Mouse (Mus musculus): ENCODE results near the gene Dlx3.
A peak's percentile ranks its signal among the peaks of the same experiment; 100 is the strongest.

Gene Dlx3

GRCm38 (mm10) chr11:95119990-95120632, at the start of gene Dlx3:
Dlx3 (plus strand) TSS chr11:95120119.
- peak; percentile 78 for DNase-seq (ENCODE audit: low read depth, low spot score)

- no peak for DNase-seq (ENCODE audit: low read depth, low spot score)
These were observed 49.5 kb upstream of the Dlx3 start for GRCm38 (mm10) chr11:95070140-95071107.

GRCm38 (mm10) chr11:95071266-95071665, 48.7 kb upstream of the Dlx3 start:
- DNase-seq (ENCODE audit: low read depth, low spot score), result no peak

- no peak for DNase-seq (ENCODE audit: low read depth, low spot score)
These were observed 47.8 kb upstream of the Dlx3 start for GRCm38 (mm10) chr11:95072136-95072535.

- no peak for DNase-seq (ENCODE audit: low read depth, low spot score)
These were observed 47.1 kb upstream of the Dlx3 start for GRCm38 (mm10) chr11:95072804-95073203.

- no peak for DNase-seq (ENCODE audit: low read depth, low spot score)
These were observed 46.1 kb upstream of the Dlx3 start for GRCm38 (mm10) chr11:95073835-95074234.

- no peak for DNase-seq (ENCODE audit: low read depth, low spot score)
These were observed 45.2 kb upstream of the Dlx3 start for GRCm38 (mm10) chr11:95074694-95075093.

- no peak for DNase-seq (ENCODE audit: low read depth, low spot score)
These were observed 44.5 kb upstream of the Dlx3 start for GRCm38 (mm10) chr11:95075197-95076040.

- DNase-seq (ENCODE audit: low read depth, low spot score), result peak; percentile 74
These were observed 43.8 kb upstream of the Dlx3 start for GRCm38 (mm10) chr11:95076041-95076535.

- peak; percentile 94 for DNase-seq (ENCODE audit: low read depth, low spot score)
These were observed 43.3 kb upstream of the Dlx3 start, which contains the start of gene Itga3 for GRCm38 (mm10) chr11:95076536-95077111. Itga3 (minus strand) TSS chr11:95076801.

GRCm38 (mm10) chr11:95077956-95078355, 42.0 kb upstream of the Dlx3 start:
- DNase-seq (ENCODE audit: low read depth, low spot score), result no peak

GRCm38 (mm10) chr11:95079256-95079875, 40.6 kb upstream of the Dlx3 start:
- no peak for DNase-seq (ENCODE audit: low read depth, low spot score)

- no peak for DNase-seq (ENCODE audit: low read depth, low spot score)
These were observed 39.1 kb upstream of the Dlx3 start for GRCm38 (mm10) chr11:95080783-95081182.

GRCm38 (mm10) chr11:95082896-95083295, 37.0 kb upstream of the Dlx3 start:
- no peak for DNase-seq (ENCODE audit: low read depth, low spot score)

GRCm38 (mm10) chr11:95084175-95084574, 35.7 kb upstream of the Dlx3 start:
- peak; percentile 89 for DNase-seq (ENCODE audit: low read depth, low spot score)

GRCm38 (mm10) chr11:95084811-95085382, 35.0 kb upstream of the Dlx3 start:
- DNase-seq (ENCODE audit: low read depth, low spot score), result peak; percentile 99

GRCm38 (mm10) chr11:95085710-95086109, 34.2 kb upstream of the Dlx3 start:
- no peak for DNase-seq (ENCODE audit: low read depth, low spot score)

GRCm38 (mm10) chr11:95086229-95086628, 33.7 kb upstream of the Dlx3 start:
- DNase-seq (ENCODE audit: low read depth, low spot score), result no peak

GRCm38 (mm10) chr11:95087301-95088228, 32.4 kb upstream of the Dlx3 start:
- DNase-seq (ENCODE audit: low read depth, low spot score), result peak; percentile 77
